Mouse (Mus musculus): ENCODE results near the gene Olfr1383. TPM values are rescaled to one million over a fixed set of nuclear protein-coding genes. Genes with fewer than 3 reads are reported as not detected.
"Not testable (repeated sequence)": the region's sequence is repeated elsewhere in the genome, so short reads cannot be mapped to it uniquely, and the experiment has no call there.

The Olfr1383 gene
- polyA plus RNA-seq, 1 experiment from 2014 or later, result not detected

DNA sequence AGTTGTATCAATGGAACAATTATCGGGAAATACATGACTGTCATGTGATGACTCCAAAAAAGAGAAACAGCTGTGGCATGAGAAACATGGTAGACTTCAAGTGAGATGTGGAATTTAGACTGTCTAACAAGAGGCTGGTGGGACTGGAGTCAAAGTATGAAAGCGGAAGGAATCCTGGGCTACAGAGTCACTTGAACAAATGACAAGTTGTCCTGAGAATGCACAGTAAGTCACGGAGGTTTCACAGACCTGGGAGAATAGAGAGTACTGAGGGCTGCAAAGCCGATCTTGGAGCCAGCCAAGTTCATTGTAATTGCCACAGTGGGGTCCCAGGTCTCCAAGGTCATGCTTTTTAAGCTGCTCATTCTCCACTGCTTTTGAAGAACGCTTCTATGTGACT lies 37.1 kb downstream of the Olfr1383 start, which contains the start of gene Olfr1380:
Olfr1380 (plus strand) TSS at position 301 of the 400 bp plus-strand sequence.
- not testable (repeated sequence) for H3K27me3 ChIP-seq (ENCODE audit: control insufficient read depth, insufficient read depth, low read depth, low read length); H3K36me3 ChIP-seq (ENCODE audit: control insufficient read depth, insufficient read depth, low read length)

GRCm38 (mm10) chr11:49575054-49575453 lies 55.6 kb downstream of the Olfr1383 start:
- not testable (repeated sequence) for H3K27ac ChIP-seq (ENCODE audit: low read length); H3K4me1 ChIP-seq (ENCODE audit: control insufficient read depth, insufficient read depth, low read length); H3K4me2 ChIP-seq (ENCODE audit: low read length); H3K27me3 ChIP-seq (ENCODE audit: control insufficient read depth, insufficient read depth, low read depth, low read length); H3K9me3 ChIP-seq (replicated peaks; ENCODE audit: control insufficient read depth, low read length, poor library complexity, severe bottlenecking); H3K9ac ChIP-seq (ENCODE audit: low read depth, low read length); H3K36me3 ChIP-seq (ENCODE audit: control insufficient read depth, insufficient read depth, low read length); ATAC-seq; H3K4me3 ChIP-seq (ENCODE audit: low read depth, low read length)
- WGBS, result 36% methylated on average over 2 of the region's 2 CpGs

More for the DNA sequence above, 37.1 kb downstream of the Olfr1383 start, which contains the start of gene Olfr1380:
- H3K4me1 ChIP-seq (ENCODE audit: control insufficient read depth, insufficient read depth, low read length); H3K9me3 ChIP-seq (replicated peaks; ENCODE audit: control insufficient read depth, low read length, poor library complexity, severe bottlenecking); ATAC-seq; H3K9ac ChIP-seq (ENCODE audit: low read depth, low read length); H3K27ac ChIP-seq (ENCODE audit: low read length); H3K4me2 ChIP-seq (ENCODE audit: low read length); H3K4me3 ChIP-seq (ENCODE audit: low read depth, low read length): not testable (repeated sequence)
- WGBS, result 57% methylated on average over 5 of the region's 5 CpGs

Other genes with a start within 250 kb of the Olfr1383 start
- not detected in 2 replicates for gene Olfr1393, start 241.3 kb upstream of the Olfr1383 start, polyA plus RNA-seq (2015; fragmentation: Nextera tagmentation; extraction: Ambion mirVana)
- not detected in 2 replicates for gene Olfr1392, start 234.4 kb upstream of the Olfr1383 start, polyA plus RNA-seq (2015; fragmentation: Nextera tagmentation; extraction: Ambion mirVana)
- gene Olfr10, start 214.9 kb upstream of the Olfr1383 start, polyA plus RNA-seq (2015; fragmentation: Nextera tagmentation; extraction: Ambion mirVana), result not detected in 2 replicates
- gene Olfr1391, start 196.9 kb upstream of the Olfr1383 start, polyA plus RNA-seq (2015; fragmentation: Nextera tagmentation; extraction: Ambion mirVana), result not detected in 2 replicates
- gene Olfr1390, start 184.5 kb upstream of the Olfr1383 start, polyA plus RNA-seq (2015; fragmentation: Nextera tagmentation; extraction: Ambion mirVana), result not detected in 2 replicates
- gene Olfr1389, start 96.6 kb upstream of the Olfr1383 start, polyA plus RNA-seq (2015; fragmentation: Nextera tagmentation; extraction: Ambion mirVana), result not detected in 2 replicates
- gene Olfr1388, start 83.0 kb upstream of the Olfr1383 start, polyA plus RNA-seq (2015; fragmentation: Nextera tagmentation; extraction: Ambion mirVana), result 0.09 TPM in 1 of 2 replicates, not detected in the other
- gene Olfr1387, start 64.3 kb upstream of the Olfr1383 start, polyA plus RNA-seq (2015; fragmentation: Nextera tagmentation; extraction: Ambion mirVana), result not detected in 2 replicates
- gene Olfr1386, start 54.6 kb upstream of the Olfr1383 start, polyA plus RNA-seq (2015; fragmentation: Nextera tagmentation; extraction: Ambion mirVana), result not detected in 2 replicates
- not detected in 2 replicates for gene Olfr1385, start 30.6 kb upstream of the Olfr1383 start, polyA plus RNA-seq (2015; fragmentation: Nextera tagmentation; extraction: Ambion mirVana)
- not detected in 2 replicates for gene Olfr1384, start 12.9 kb upstream of the Olfr1383 start, polyA plus RNA-seq (2015; fragmentation: Nextera tagmentation; extraction: Ambion mirVana)
- gene Olfr1382, start 8.6 kb downstream of the Olfr1383 start, polyA plus RNA-seq (2015; fragmentation: Nextera tagmentation; extraction: Ambion mirVana), result not detected in 2 replicates
- not detected in 2 replicates for gene Olfr1381, start 23.8 kb downstream of the Olfr1383 start, polyA plus RNA-seq (2015; fragmentation: Nextera tagmentation; extraction: Ambion mirVana)
- gene Olfr1380, start 37.2 kb downstream of the Olfr1383 start, polyA plus RNA-seq (2015; fragmentation: Nextera tagmentation; extraction: Ambion mirVana), result not detected in 2 replicates
- gene Flt4, start 89.6 kb downstream of the Olfr1383 start, polyA plus RNA-seq (2015; fragmentation: Nextera tagmentation; extraction: Ambion mirVana), result 1.6 TPM in 2 replicates
- 0.70 TPM in 1 of 2 replicates, not detected in the other for gene Scgb3a1, start 144.0 kb downstream of the Olfr1383 start, polyA plus RNA-seq (2015; fragmentation: Nextera tagmentation; extraction: Ambion mirVana)
- 39.0 and 46.5 TPM in 2 replicates for gene Cnot6, start 193.1 kb downstream of the Olfr1383 start, polyA plus RNA-seq (2015; fragmentation: Nextera tagmentation; extraction: Ambion mirVana)

Data from midbrain, embryonic 16.5 days (tissue).